Mouse (Mus musculus): Measurements from ENCODE around the gene Zfp131. TPM values are rescaled to one million over a fixed set of nuclear protein-coding genes. Genes with fewer than 3 reads are reported as not detected.

Gene Zfp131
- polyA plus RNA-seq, 1 experiment, result 17.7 TPM

DNA sequence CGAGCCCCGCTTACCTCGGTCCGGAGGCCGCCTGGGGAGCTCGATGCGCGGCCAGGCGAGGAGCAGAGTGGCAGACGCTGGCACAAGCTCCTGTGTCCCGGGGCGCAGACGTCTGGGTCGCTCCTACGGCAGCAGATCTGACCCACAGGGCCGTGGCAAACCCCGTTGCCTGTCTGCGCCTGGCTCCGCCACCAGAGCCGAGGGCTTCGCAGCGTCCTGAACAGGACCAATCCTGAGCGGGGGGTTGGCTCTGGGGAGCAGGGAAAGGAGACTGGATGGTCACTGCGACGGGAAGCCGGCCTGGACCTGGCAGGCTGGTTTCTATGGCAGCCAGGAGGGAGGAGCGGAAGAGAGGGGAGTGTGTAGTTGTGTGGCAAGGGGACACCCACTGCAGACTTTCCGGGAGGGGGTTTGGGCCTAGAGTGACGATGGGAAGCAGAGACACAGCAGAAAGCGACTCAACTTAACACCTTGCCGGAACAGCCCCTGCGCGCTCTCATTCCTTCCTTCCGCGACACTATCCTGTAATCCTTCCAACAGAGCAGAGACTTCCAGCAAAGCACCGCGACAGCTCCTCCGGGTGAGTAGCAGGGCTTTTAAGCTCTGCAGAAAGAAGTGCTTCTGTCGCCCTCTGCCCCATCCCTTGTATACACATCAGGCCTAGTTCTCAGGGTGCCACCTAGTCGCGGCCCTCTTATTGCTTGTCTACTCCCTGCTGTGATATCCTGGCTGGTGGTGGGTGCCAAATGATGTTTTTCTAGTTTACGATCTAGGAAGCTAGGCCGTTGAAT is 34.8 kb downstream of the Zfp131 start, which contains the start of gene Nim1k:
Nim1k (minus strand) TSS at position 202 of the 791 bp plus-strand sequence.
- 1% methylated on average over 43 of the region's 43 CpGs for WGBS
- TF ChIP-seq POLR2A (IDR thresholded peaks at IDR 0.05; ENCODE audit: control insufficient read depth, extremely low read depth, insufficient read depth, low read length, poor library complexity) (peak; percentile 69), CTCF (IDR thresholded peaks at IDR 0.05; ENCODE audit: borderline replicate concordance, control insufficient read depth, extremely low read depth, insufficient read depth, low read length, poor library complexity) (no peak)
- Histone ChIP-seq H3K27ac (ENCODE audit: control insufficient read depth, insufficient read depth, low read length) (peak within 1 kb of the TSS; percentile 94), H3K27me3 (ENCODE audit: control insufficient read depth, insufficient read depth, low read length) (no peaks in the 10 kb centered on the region), H3K4me1 (replicated peaks; ENCODE audit: control insufficient read depth, insufficient read depth, low read length) (peaks cover 14% of the 10 kb centered on the region), H3K4me3 (ENCODE audit: control insufficient read depth, insufficient read depth, low read length) (peak within 1 kb of the TSS; percentile 98), H3K36me3 (ENCODE audit: control insufficient read depth, insufficient read depth, low read length) (peaks cover 7% of the 10 kb centered on the region; the same call in 1 of the 2 replicates)
- peak; percentile 76 for DNase-seq

DNA sequence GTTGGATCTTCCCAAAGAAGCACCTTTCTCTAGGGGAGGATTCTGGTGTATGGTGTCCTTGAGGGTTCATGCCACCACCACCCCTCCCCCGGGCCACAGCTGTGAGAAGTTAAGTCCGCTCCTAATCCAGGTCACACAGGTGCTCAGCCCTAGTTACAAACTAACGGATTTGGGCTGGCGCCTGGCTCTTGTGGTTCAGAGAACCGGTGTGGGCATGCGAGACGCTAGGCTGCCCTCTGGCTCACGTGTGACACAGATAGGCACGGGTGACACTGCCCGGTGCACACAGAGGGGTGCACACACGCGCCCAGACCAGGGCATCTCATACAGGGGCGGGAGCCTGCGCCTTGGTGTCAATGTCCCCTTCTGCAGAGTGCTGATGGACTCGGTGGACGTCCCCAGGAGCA is 35.5 kb downstream of the Zfp131 start:
- WGBS, result 0% methylated on average over 16 of the region's 16 CpGs
- Histone ChIP-seq H3K4me1 (replicated peaks; ENCODE audit: control insufficient read depth, insufficient read depth, low read length) (peaks cover 15% of the 10 kb centered on the region), H3K4me3 (ENCODE audit: control insufficient read depth, insufficient read depth, low read length) (peak overlapping the region; percentile 98), H3K36me3 (ENCODE audit: control insufficient read depth, insufficient read depth, low read length) (peaks cover 5% of the 10 kb centered on the region; the same call in 1 of the 2 replicates), H3K27ac (ENCODE audit: control insufficient read depth, insufficient read depth, low read length) (peak overlapping the region; percentile 94), H3K27me3 (ENCODE audit: control insufficient read depth, insufficient read depth, low read length) (no peaks in the 10 kb centered on the region)
- TF ChIP-seq CTCF (IDR thresholded peaks at IDR 0.05; ENCODE audit: borderline replicate concordance, control insufficient read depth, extremely low read depth, insufficient read depth, low read length, poor library complexity), result no peak
- DNase-seq, result peak; percentile 78

DNA sequence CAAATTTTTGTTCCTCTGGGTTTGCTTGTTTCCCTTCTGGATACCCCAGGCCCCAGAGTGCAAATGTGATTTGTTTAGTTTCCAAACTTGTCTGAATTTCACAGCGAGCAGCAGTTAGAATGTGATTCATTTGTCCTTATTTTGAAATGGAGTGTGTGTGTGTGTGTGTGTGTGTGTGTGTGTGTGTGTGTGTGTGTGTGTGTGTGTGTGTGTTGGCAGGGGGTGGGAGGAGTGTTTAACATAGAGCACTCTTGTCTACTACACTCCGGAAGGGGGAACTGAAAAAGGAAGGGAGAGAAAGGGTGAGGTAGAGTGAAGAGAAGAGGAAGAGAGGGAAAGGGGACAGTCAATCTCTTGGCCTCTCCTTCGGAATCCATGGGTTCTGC is 36.1 kb downstream of the Zfp131 start:
- WGBS, result 23% methylated on average over 3 of the region's 3 CpGs
- H3K4me3 ChIP-seq (ENCODE audit: control insufficient read depth, insufficient read depth, low read length), result peak overlapping the region; percentile 98
- peak overlapping the region; percentile 94; the same call in 1 of the 2 replicates for H3K27ac ChIP-seq (ENCODE audit: control insufficient read depth, insufficient read depth, low read length)

DNA sequence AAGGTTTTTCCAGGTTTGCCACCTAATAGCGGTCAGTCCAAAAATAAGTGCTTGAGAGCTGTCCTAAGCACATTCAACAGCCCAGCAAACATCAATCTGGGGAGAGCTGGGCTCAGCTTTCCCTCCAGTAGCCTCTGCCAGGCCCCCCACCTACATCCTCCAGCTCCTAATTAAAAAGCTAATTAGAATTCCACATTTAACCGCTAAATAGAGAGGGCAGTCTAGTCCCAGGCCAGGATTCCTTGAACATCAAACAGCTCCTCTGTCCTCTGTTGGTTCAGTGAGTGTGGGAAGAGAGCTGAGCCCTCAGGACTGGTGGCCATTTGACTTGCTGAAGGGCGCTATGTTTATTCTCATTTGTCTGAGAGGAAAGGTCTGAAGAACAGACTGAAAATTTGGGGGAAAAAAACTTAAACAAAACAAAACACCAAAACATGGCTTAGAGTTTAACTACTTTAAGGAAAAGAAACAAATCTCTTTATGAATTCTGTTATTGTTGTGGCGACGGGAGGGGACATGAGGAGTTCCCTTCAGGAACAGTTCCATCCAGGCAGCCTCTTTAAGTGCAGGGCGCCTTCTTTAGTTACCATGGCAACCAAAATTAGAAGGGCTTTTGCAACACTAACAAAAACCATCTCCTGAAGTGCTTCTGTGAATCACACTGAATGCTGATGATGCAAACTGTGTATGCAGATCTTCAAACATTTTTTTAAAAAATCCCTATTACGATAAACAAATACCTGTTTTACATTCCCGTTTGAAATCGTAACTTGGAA is 36.6 kb downstream of the Zfp131 start:
- H3K36me3 ChIP-seq (ENCODE audit: control insufficient read depth, insufficient read depth, low read length), result peaks cover 5% of the 10 kb centered on the region; the same call in 1 of the 2 replicates
- H3K4me1 ChIP-seq (replicated peaks; ENCODE audit: control insufficient read depth, insufficient read depth, low read length), result peaks cover 20% of the 10 kb centered on the region
- TF ChIP-seq POLR2A (IDR thresholded peaks at IDR 0.05; ENCODE audit: control insufficient read depth, extremely low read depth, insufficient read depth, low read length, poor library complexity), result no peak
- TF ChIP-seq CTCF (IDR thresholded peaks at IDR 0.05; ENCODE audit: borderline replicate concordance, control insufficient read depth, extremely low read depth, insufficient read depth, low read length, poor library complexity), result no peak
- H3K27ac ChIP-seq (ENCODE audit: control insufficient read depth, insufficient read depth, low read length), result peak overlapping the region; percentile 94
- no peak overlapping the region for H3K4me3 ChIP-seq (ENCODE audit: control insufficient read depth, insufficient read depth, low read length)
- no peak for DNase-seq
- 84% methylated on average over 9 of the region's 9 CpGs for WGBS
- no peaks in the 10 kb centered on the region for H3K27me3 ChIP-seq (ENCODE audit: control insufficient read depth, insufficient read depth, low read length)

More for the DNA sequence above, 36.1 kb downstream of the Zfp131 start:
- Histone ChIP-seq H3K27me3 (ENCODE audit: control insufficient read depth, insufficient read depth, low read length) (no peaks in the 10 kb centered on the region), H3K4me1 (replicated peaks; ENCODE audit: control insufficient read depth, insufficient read depth, low read length) (peaks cover 20% of the 10 kb centered on the region), H3K36me3 (ENCODE audit: control insufficient read depth, insufficient read depth, low read length) (peaks cover 5% of the 10 kb centered on the region; the same call in 1 of the 2 replicates)
- TF ChIP-seq POLR2A (IDR thresholded peaks at IDR 0.05; ENCODE audit: control insufficient read depth, extremely low read depth, insufficient read depth, low read length, poor library complexity), result no peak
- TF ChIP-seq CTCF (IDR thresholded peaks at IDR 0.05; ENCODE audit: borderline replicate concordance, control insufficient read depth, extremely low read depth, insufficient read depth, low read length, poor library complexity), result no peak
- no peak for DNase-seq

DNA sequence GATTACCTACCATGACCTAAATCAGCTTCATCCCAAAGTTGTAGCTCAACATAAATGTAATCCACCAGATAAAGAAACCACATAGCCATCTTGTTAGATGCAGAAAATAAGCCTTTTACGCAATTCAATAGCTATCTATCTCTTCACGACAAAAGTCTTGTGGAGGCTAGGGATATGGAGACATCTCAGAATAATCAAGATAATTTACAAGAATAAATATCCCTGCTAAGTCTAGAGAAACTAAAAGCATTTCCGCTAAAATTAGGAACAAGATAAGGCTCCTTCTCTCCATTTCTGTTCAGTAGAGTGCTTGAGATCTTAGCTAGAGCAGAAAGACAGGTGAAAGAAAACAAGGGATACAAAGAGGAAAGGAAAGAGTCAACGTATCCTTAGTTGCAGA is 43.8 kb downstream of the Zfp131 start:
- Histone ChIP-seq H3K4me3 (ENCODE audit: control insufficient read depth, insufficient read depth, low read length) (no peak overlapping the region), H3K36me3 (ENCODE audit: control insufficient read depth, insufficient read depth, low read length) (no peaks in the 10 kb centered on the region; the same call in 1 of the 2 replicates), H3K27ac (ENCODE audit: control insufficient read depth, insufficient read depth, low read length) (no peak overlapping the region), H3K27me3 (ENCODE audit: control insufficient read depth, insufficient read depth, low read length) (no peaks in the 10 kb centered on the region), H3K4me1 (replicated peaks; ENCODE audit: control insufficient read depth, insufficient read depth, low read length) (peaks cover 6% of the 10 kb centered on the region)
- 95% methylated on average over 4 of the region's 4 CpGs for WGBS
- no peak for TF ChIP-seq POLR2A (IDR thresholded peaks at IDR 0.05; ENCODE audit: control insufficient read depth, extremely low read depth, insufficient read depth, low read length, poor library complexity)
- DNase-seq, result no peak

DNA sequence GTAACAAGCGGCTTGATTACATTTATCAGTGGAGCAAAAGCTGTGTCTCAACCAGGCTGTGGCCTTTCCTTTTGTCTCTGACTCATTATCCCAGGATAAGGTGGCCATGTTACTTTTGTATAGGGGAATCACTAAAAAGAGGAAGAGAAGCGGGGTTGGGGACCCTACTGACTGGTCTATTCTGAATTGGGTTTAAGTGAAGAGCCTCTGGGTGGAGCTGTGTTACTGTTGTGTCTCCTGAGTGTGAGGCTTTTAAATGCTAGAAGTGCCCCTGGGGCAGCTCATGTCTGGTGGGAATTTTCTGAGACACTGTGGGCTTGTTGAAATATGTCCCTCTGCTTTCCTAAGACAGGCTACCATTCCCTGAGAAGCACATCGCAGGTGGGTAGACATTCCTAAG is 47.2 kb downstream of the Zfp131 start:
- peak; percentile 53 for DNase-seq
- Histone ChIP-seq H3K36me3 (ENCODE audit: control insufficient read depth, insufficient read depth, low read length) (no peaks in the 10 kb centered on the region), H3K4me3 (ENCODE audit: control insufficient read depth, insufficient read depth, low read length) (no peak overlapping the region), H3K27me3 (ENCODE audit: control insufficient read depth, insufficient read depth, low read length) (no peaks in the 10 kb centered on the region), H3K4me1 (replicated peaks; ENCODE audit: control insufficient read depth, insufficient read depth, low read length) (no peaks in the 10 kb centered on the region), H3K27ac (ENCODE audit: control insufficient read depth, insufficient read depth, low read length) (no peak overlapping the region)
- WGBS, result 83% methylated on average over 3 of the region's 3 CpGs
- no peak for TF ChIP-seq POLR2A (IDR thresholded peaks at IDR 0.05; ENCODE audit: control insufficient read depth, extremely low read depth, insufficient read depth, low read length, poor library complexity)
